Mouse (Mus musculus): ENCODE results near the gene Ttll5.

Gene Ttll5

DNA sequence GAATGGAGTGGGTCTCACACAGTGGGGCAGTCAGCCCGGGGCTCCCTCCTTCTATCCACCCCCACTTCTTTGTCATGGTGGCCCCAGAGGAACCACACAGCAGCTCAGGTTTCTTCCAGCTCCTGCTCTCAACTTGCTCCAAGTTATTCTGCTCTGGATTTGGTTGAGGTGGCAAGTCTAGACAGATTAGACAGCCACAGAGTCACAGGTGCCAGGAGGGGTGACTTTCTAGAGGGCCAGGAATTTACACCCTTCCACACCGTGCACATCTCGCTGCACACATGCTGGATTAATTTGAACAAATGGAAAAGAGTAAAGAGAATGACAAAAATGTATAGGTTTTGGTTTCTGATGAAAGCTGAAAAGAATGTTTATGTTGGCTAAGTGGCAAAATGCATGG is 276.3 kb downstream of the Ttll5 start:
- no peak for DNase-seq (ENCODE audit: low spot score)

DNA sequence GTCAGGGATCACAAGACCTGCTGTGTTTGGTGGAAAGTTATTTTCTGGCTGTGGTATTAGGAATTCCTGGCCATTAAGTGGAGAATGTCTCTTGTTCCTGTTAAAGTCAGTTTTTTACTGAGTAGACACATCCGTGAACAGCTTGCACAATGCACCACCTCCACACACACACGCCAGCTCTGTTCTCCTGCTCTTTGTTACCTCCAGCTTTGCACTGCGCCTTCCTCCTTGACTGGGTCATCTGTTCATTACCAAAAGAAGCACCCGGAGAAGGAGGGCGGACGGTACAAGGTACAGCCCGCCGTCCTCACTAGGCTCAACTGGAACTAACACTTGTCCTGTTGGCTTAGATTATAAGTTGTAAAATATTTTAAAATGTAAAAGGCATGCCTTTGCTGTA is 278.2 kb downstream of the Ttll5 start:
- DNase-seq (ENCODE audit: low spot score), result no peak

DNA sequence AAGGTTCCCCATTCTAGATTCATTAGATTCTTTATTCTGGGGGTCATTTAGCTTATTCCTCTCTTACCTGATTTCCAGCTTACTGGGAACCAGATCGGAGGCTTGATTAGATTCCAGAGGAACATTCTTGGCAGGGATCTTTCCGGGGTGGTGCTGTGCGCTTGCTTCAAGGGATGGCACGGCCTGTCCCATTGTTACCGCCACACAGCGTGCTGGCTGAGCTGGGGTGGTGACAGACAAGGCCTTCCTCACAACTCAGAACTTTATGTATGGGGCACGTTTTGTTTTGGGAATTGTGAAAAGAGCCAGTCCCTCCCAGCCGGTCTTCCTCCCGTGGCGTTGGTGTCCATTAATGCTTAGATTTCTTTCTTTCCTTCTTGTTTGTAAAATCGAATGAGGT is 278.9 kb downstream of the Ttll5 start:
- DNase-seq (ENCODE audit: low spot score), result no peak

DNA sequence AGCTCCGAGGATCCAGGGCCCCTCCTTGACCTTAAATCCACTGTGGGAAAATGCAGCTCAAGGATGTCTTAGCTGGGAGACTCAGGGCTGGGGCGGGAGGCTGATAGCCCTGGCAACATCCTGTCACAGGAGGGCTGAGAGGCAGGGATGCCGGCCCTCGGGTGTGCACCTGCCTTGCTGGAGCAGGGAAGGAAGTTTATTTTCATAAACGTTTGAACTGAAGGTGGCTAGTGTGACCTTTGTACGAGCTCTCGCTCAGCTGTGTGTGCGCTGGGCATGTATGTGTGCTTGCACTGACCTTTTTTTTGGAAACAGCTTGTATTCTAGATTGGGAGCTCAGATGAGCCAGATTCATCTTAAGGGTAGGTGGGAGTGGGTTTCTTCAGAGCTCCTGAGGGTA is 279.4 kb downstream of the Ttll5 start:
- no peak for DNase-seq (ENCODE audit: low spot score)

DNA sequence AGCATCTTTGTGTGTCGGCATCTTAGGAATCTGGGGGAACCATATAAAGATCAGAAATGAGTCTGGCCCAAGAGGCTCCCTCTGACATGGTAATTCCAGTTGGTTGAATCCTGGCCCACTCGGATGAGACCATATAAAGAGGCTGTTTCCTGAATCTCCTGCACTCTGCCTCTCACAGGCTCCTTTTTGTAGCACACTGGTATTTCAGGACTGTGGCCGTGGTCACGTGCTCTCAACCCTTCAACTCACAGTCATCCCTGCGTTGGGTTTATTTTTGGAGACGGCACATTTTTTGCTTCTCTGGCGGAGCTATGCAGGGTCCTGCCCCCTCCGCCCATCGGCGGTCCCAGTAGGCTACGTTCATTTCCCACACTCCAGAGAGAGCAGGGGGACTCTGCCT is 279.8 kb downstream of the Ttll5 start:
- no peak for DNase-seq (ENCODE audit: low spot score)

DNA sequence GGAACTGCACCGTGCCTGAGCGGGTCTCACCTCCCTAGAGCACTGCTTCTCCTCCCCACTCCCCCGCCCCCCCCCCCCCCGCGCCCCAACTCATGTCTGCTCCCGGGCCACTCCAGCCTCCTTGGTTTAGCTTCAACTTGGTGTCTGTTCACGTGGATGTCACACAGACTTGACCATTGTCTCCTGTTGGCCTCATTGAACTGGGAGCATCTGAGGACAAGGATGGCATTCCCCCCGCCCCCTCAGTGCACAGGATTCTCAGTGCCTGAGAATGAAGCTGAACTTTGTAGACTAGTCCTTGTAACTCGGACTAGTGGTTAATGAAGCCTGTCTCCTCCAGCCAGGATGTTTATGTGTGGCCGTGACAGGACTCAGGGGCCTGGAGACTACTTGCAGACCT is 281.1 kb downstream of the Ttll5 start:
- no peak for DNase-seq (ENCODE audit: low spot score)

DNA sequence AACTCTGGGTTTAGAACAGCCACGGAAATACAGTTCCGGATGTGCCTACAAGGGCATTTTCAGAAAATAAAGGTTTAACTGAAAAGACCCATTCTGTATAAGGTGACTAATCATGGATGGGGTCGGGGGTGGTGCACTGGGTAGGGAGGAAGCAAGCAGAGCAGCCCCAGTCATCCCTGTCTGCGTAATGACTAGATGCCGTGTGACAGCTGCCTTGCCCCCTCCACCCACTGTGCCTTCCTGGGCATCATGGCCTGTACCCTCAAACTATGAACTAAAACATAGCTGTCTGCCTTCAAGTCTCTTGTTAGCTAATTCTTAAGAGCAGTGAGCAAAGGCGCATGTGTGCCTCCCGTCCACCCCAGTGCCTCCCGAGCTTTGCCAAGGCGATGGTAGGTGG is 281.6 kb downstream of the Ttll5 start:
- no peak for DNase-seq (ENCODE audit: low spot score)

DNA sequence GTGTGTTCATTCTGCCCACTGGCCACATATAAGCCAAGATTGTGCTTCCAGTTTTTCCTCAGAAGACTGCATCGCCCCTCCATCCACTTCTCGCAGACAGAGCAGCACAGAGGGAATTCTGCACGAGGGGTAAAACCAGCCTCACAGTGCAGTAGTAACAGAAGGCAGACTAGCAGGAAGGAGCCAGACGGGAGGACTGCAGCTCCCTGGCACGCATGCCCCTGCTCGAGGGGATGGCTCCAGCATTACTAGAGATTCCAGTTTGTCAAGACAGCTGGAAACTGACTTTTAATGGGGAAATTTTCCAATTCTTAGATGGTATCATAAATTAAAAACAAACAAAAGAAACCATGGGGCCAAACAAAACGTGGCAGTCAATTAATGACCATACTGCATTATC is 283.2 kb downstream of the Ttll5 start:
- no peak for DNase-seq (ENCODE audit: low spot score)

DNA sequence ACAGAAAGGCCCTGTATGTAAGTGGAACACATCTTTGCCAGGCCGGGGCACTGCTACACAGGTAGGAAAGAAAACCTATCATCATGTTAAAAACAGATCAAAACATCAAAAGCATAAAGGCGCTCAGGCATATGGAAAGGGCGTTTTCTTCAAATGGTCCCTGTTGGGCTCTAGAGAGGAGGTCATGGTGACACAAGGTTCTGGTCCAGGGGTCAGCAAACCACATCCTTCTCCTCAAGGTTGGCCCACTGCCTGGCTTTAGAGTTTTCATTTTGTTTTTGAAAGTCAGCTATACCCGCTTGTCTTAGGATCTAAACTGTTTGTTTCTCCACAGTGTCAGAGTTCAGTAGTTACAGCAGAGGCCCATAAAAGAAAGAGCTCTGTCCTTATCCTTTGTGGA is 285.1 kb downstream of the Ttll5 start:
- no peak for DNase-seq (ENCODE audit: low spot score)

DNA sequence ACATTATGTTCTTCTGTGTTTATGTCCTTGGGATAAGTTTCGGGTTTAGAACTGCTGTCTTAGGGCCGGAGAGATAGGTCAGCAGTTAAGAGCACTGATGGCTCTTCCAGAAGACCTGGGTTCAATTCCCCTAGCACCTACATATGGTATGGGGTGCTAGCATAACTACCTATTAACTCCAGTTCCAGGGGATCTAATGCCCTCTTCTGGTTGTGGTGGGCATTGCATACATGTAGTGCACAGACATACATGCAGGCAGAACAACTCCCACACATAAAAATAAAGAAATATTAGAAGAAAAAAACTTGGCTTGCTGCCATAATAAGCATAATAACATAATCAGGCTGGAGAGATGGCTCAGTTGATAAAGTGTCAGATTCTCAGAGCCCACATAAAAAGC is 286.2 kb downstream of the Ttll5 start:
- DNase-seq (ENCODE audit: low spot score), result no peak
